Mouse (Mus musculus) intestine, embryonic 16.5 days (tissue): ENCODE data around the gene Ankar. TPM values are rescaled to one million over a fixed set of nuclear protein-coding genes. Genes with fewer than 3 reads are reported as not detected.
A peak's percentile ranks its signal among the peaks of the same experiment; 100 is the strongest.

Source experiments
- ATAC-seq: fragments of 200-750 bp; cut with Nextera tagmentation; 2 replicates; pipeline ENCODE4 v1.8.0; 2017; ENCODE audit warnings: moderate TSS enrichment, moderate library complexity
- H3K27ac ChIP-seq: fragments of 300-500 bp; sonication (generic); 2 replicates; pipeline ENCODE4 v1.5.1; 2014; ENCODE audit warnings: mild to moderate bottlenecking, low read length
- H3K27me3 ChIP-seq: fragments of 300-500 bp; sonication (generic); replicated peaks from 2 replicates; pipeline ENCODE4 v1.6.1; 2014; ENCODE audit warnings: low read length, control low read depth, mixed read lengths; ENCODE audit not compliant: control insufficient read depth, insufficient read depth
- H3K36me3 ChIP-seq: fragments of 300-500 bp; sonication (generic); 2 replicates; pipeline ENCODE4 v1.6.1; 2014; ENCODE audit warnings: low read length, control low read depth; ENCODE audit not compliant: control insufficient read depth, insufficient read depth
- H3K4me1 ChIP-seq: fragments of 300-500 bp; sonication (generic); 2 replicates; pipeline ENCODE4 v1.6.1; 2014; ENCODE audit warnings: low read length, control low read depth, mixed read lengths; ENCODE audit not compliant: control insufficient read depth, insufficient read depth
- H3K4me2 ChIP-seq: fragments of 300-500 bp; sonication (generic); 2 replicates; pipeline ENCODE4 v1.6.1; 2014; ENCODE audit warnings: low read depth, low read length, control low read depth
- H3K4me3 ChIP-seq: fragments of 300-500 bp; sonication (generic); 2 replicates; pipeline ENCODE4 v1.5.1; 2014; ENCODE audit warnings: mild to moderate bottlenecking, low read length
- H3K9ac ChIP-seq: fragments of 300-500 bp; sonication (generic); 2 replicates; pipeline ENCODE4 v1.6.1; 2014; ENCODE audit warnings: low read depth, low read length
- H3K9me3 ChIP-seq: fragments of 300-500 bp; sonication (generic); 2 replicates; pipeline ENCODE4 v1.6.1; 2016; ENCODE audit warnings: low read length, control low read depth; ENCODE audit not compliant: control insufficient read depth
- WGBS: fragments of 180-500 bp; shearing (Covaris S2); extraction: QIAGEN DNeasy Blood & Tissue Kit; methylation state at CpG from one replicate; pipeline ENCODE4 v1.1.7; 2014; 5-methylcytosine and 5-hydroxymethylcytosine counted together
- polyA plus RNA-seq: library from polyadenylated mRNA; unstranded; fragments of >200 nt; fragmentation: Nextera tagmentation; extraction: Ambion mirVana; gene quantifications from 2 replicates; pipeline ENCODE4 v1.2.1, GENCODE M21; 2015

Gene Ankar
- polyA plus RNA-seq, 1 experiment from 2014 or later: not detected

DNA sequence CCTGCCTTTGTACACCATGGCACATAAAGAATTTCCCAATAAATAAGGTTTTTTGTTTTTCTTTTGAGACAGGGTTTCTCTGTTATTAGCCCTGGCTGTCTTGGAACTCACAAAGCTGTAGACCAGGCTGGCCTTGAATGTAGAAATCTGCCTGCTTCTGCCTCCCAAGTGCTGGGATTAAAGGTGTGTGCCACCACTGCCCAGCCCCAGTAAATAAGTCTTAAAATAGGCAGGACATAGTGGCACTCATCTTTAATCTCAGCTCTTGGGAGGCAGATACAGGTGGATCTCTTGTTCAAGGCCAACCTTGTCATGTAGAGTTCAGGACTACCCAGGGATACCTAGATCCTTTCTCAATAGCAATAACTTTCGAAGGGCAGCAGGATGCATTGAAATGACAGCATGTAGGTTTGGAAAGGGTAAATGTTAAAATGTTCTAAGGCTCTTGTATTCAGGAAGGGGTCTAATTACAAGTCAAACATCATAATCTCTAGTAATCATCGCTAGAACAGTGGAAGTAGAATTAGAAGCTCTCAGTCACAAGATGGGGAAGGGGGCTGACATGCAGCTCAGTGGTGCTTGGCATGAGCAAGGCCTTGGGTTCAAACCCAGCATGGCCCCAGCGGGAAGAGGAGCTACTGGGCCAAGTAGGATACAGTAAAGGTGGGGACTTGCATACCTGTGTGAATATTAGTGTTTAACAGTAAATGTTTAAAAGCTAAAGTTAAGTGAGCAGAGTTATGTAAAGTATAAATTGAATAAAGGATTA, 15.4 kb upstream of the Ankar start:
- H3K9me3 ChIP-seq: no peaks in the 10 kb centered on the region
- H3K27ac ChIP-seq: no peak overlapping the region
- WGBS: 67% methylated on average over 3 of the region's 3 CpGs
- H3K4me1 ChIP-seq: peaks cover 9% of the 10 kb centered on the region
- peaks cover 5% of the 10 kb centered on the region for H3K36me3 ChIP-seq
- H3K4me2 ChIP-seq: no peak overlapping the region
- no peak overlapping the region for H3K4me3 ChIP-seq
- H3K27me3 ChIP-seq: no peaks in the 10 kb centered on the region
- no peak for ATAC-seq
- H3K9ac ChIP-seq: no peak overlapping the region

DNA sequence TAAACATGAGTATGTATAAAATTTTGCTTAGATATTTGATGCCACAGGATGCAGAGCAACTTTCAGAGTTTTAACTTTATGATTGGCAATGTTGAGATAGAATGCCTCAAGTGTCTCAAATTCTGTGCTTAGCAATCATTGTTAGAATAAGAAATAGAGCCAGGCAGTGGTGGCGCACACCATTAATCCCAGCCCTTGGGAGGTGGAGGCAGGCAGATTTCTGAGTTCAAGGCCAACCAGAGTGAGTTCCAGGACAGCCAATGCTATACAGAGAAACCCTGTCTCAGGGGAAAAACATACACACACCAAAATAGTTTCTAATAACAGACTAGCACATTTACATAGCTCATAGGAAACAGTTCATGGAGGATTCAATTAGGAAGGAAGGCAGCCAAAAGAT, 14.7 kb upstream of the Ankar start:
- H3K27me3 ChIP-seq: no peaks in the 10 kb centered on the region
- no peak for ATAC-seq
- WGBS: 86% methylated on average over 1 of the region's 1 CpGs
- peaks cover 5% of the 10 kb centered on the region for H3K36me3 ChIP-seq
- H3K27ac ChIP-seq: no peak overlapping the region
- no peak overlapping the region for H3K4me3 ChIP-seq
- H3K9ac ChIP-seq: no peak overlapping the region
- H3K4me2 ChIP-seq: no peak overlapping the region
- H3K4me1 ChIP-seq: peaks cover 9% of the 10 kb centered on the region
- H3K9me3 ChIP-seq: no peaks in the 10 kb centered on the region

DNA sequence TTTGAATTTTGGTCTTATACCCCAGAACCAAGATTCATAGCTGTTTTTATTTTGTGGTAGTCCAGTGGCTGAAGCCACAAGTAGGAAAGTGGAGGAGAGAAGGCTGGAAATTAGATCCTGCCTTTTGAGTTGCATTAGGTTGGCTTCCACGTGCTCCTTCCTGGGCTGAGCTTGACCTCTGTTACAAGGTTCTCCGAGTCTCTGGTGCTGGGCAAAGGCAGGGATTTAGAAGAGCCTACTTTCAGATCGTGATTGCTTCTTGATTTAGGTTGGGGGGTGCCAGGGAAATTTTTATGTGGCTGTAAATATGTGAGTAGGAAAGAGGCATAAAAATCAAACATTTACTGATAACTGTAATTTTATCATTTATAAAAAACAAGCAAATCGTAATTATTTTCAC, 14.2 kb upstream of the Ankar start:
- H3K9me3 ChIP-seq: no peaks in the 10 kb centered on the region
- no peak overlapping the region for H3K27ac ChIP-seq
- H3K27me3 ChIP-seq: no peaks in the 10 kb centered on the region
- 73% methylated on average over 4 of the region's 4 CpGs for WGBS
- H3K9ac ChIP-seq: no peak overlapping the region
- H3K4me1 ChIP-seq: peaks cover 9% of the 10 kb centered on the region
- peaks cover 5% of the 10 kb centered on the region for H3K36me3 ChIP-seq
- no peak for ATAC-seq
- H3K4me3 ChIP-seq: no peak overlapping the region
- H3K4me2 ChIP-seq: no peak overlapping the region

DNA sequence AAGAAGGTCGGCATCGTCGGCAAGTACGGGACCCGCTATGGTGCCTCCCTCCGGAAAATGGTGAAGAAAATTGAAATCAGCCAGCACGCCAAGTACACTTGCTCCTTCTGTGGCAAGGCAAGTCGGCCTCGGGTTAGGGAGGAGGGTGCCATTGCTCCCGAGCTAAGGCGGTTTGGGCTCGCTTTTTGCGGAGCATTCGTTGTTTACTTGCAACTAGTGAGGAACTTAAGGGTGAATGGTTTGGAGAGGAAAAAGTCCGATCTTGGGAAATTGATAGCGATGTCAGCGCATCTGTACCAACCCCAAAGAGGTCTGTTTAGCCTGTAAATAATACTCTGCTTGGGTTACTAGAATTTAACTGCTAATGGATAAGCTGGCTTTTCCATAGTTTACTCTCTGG, 11.3 kb upstream of the Ankar start:
- peaks cover 5% of the 10 kb centered on the region for H3K36me3 ChIP-seq
- under 1% methylated on average over 17 of the region's 17 CpGs for WGBS
- peak overlapping the region; percentile 80 for H3K9ac ChIP-seq
- H3K4me1 ChIP-seq: peaks cover 9% of the 10 kb centered on the region
- no peaks in the 10 kb centered on the region for H3K9me3 ChIP-seq
- peak overlapping the region; percentile 82 for H3K27ac ChIP-seq
- H3K4me2 ChIP-seq: peak overlapping the region; percentile 65
- no peaks in the 10 kb centered on the region for H3K27me3 ChIP-seq
- peak overlapping the region; percentile 66 for H3K4me3 ChIP-seq
- peak; percentile 45; the same call in 1 of the 2 replicates for ATAC-seq

DNA sequence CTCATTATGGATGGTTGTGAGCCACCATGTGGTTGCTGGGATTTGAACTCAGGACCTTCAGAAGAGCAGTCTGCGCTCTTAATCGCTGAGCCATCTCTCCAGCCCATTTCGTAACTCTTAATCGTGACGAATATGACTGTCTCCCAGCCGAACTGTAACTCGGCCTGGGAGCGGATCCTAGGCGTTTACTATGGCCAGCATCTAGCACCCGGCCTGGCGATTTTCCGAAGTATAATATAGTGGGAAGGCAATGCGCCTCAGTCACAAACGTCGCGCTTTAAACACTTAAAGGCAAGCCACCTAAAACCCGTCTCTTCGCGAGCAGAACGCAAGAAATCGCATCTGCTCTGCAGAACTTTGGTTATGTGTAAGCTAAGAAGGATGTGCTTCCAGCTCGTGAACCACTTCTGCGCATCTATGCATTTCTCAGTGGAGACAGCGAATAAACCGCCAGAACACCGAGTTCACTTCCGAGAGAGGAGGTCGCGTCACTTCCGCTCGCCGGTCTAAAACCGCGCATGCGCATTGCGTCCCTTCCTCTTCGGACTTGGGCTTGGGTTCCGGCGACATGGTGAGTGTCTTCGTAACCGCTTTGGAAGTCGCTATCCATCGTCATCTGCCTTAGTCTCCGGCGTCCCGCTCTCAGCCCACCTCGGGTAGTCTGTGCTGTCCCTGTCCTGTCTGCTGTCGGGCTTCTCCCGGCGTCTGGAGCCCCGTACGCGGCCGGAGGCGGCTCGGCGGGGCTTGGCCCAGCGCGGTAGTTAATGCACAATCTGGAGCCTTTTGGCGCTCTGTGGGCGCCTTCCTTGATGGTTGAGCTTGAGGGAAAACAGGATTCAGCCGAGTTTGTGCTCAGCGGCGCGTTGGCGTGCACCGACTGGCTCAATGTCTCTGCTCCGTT, 10.6 kb upstream of the Ankar start, which contains the start of gene Rpl37a:
Rpl37a (plus strand) TSS at position 538 of the 901 bp plus-strand sequence.
- 2% methylated on average over 68 of the region's 68 CpGs for WGBS
- Histone ChIP-seq H3K27me3 (no peaks in the 10 kb centered on the region), H3K27ac (peak within 1 kb of the TSS; percentile 93)

DNA sequence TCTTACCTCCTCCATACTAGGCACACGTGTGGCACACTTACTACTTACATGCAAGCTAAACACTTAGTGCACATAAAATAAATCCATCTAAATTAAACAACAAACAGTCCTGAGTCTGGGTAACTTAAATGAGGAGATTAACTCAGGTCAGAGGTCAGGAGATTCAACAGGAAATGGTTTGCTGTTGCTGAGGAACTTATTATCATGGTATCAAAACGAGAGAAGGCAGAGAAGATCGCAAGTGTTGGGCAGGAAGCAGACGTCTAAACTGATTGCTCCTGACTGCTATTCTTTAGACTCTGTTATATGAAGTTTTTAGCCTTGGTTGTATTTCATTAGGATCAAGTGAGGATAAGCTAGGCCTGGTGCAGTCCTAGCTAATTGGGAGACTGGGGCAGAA, 7.1 kb upstream of the Ankar start:
- peaks cover under 1% of the 10 kb centered on the region; the same call in 1 of the 2 replicates for H3K4me1 ChIP-seq
- no peaks in the 10 kb centered on the region for H3K27me3 ChIP-seq
- 47% methylated on average over 4 of the region's 4 CpGs for WGBS
- no peaks in the 10 kb centered on the region for H3K9me3 ChIP-seq
- H3K9ac ChIP-seq: no peak overlapping the region
- no peak overlapping the region for H3K27ac ChIP-seq
- H3K4me3 ChIP-seq: no peak overlapping the region
- no peak for ATAC-seq
- no peak overlapping the region for H3K4me2 ChIP-seq
- no peaks in the 10 kb centered on the region for H3K36me3 ChIP-seq

More for the DNA sequence above, 10.6 kb upstream of the Ankar start, which contains the start of gene Rpl37a:
- H3K9me3 ChIP-seq: no peaks in the 10 kb centered on the region
- peaks cover 5% of the 10 kb centered on the region for H3K36me3 ChIP-seq
- H3K4me2 ChIP-seq: peak within 1 kb of the TSS; percentile 67
- H3K9ac ChIP-seq: peak within 1 kb of the TSS; percentile 80
- peak; percentile 93 for ATAC-seq
- peak within 1 kb of the TSS; percentile 66 for H3K4me3 ChIP-seq
- peaks cover 9% of the 10 kb centered on the region for H3K4me1 ChIP-seq

DNA sequence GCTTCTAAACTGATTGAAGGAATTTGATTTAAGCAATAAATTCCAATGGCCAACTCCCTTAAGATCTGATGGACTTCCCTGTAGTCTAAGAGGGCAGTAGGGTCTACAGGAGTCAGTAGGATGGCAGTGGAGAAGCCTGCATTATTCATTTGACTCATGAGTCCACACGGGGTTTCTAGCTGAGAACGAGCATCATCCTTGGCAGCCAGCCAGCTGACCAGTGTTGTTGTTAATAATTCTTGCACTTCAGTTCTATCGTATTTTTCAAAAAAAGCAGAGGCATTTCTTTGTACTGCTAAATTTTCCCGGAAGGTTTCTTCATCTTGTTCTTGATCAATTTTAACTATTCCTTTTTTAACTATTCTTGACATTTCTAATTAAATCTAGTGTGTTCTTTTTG, 1.7 kb downstream of the Ankar start:
- H3K27me3 ChIP-seq: no peaks in the 10 kb centered on the region
- H3K4me1 ChIP-seq: no peaks in the 10 kb centered on the region
- ATAC-seq: no peak
- H3K27ac ChIP-seq: no peak overlapping the region
- no peaks in the 10 kb centered on the region for H3K9me3 ChIP-seq
- no peak overlapping the region for H3K4me2 ChIP-seq
- no peaks in the 10 kb centered on the region for H3K36me3 ChIP-seq
- WGBS: 38% methylated on average over 4 of the region's 4 CpGs
- no peak overlapping the region for H3K9ac ChIP-seq
- no peak overlapping the region for H3K4me3 ChIP-seq

DNA sequence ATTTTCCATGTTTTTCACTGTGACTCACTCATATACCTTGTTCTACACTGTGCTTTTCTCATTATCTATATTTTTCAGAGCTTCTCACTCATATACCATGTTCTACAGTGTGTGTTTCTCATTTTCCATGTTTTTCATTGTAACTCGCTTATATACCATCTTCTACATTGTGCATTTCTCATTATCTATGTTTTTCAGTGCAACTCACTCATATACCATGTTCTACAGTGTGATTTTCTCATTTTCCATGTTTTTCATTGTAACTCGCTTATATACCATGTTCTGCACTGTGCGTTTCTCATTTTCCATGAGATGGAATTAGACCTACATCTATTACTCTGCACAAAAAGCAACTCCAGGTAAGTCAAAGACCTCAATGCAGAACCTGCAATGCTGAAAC, 4.1 kb downstream of the Ankar start:
- no peak overlapping the region for H3K9ac ChIP-seq
- ATAC-seq: no peak
- no peaks in the 10 kb centered on the region for H3K27me3 ChIP-seq
- no peaks in the 10 kb centered on the region for H3K9me3 ChIP-seq
- H3K36me3 ChIP-seq: no peaks in the 10 kb centered on the region
- no peak overlapping the region for H3K27ac ChIP-seq
- WGBS: 58% methylated on average over 3 of the region's 3 CpGs
- no peaks in the 10 kb centered on the region for H3K4me1 ChIP-seq
- H3K4me3 ChIP-seq: no peak overlapping the region
- no peak overlapping the region for H3K4me2 ChIP-seq

DNA sequence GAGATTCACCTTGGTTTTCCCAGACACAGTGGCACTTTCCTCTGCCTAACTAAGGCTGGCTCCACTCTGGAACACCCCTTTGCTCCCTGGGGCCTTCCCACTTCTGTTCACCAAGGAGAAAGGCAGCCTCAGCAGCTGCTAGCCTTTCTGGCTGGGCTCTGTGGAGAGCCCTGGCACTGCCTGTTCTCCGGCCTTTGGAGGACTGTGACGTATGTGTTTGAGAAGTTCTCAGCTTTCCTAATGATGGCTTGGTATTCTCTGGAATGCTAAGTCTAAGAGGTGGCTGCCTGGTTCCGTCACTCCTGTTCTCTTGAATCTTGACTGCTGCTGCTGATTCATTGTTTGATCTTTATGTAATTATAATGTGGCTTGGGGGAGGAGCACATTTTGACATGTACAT, 27.3 kb downstream of the Ankar start:
- Histone ChIP-seq H3K27me3 (no peaks in the 10 kb centered on the region), H3K4me3 (no peak overlapping the region), H3K4me2 (no peak overlapping the region), H3K9me3 (no peaks in the 10 kb centered on the region), H3K27ac (no peak overlapping the region), H3K9ac (no peak overlapping the region), H3K36me3 (no peaks in the 10 kb centered on the region), H3K4me1 (no peaks in the 10 kb centered on the region)
- WGBS: 49% methylated on average over 3 of the region's 3 CpGs
- no peak for ATAC-seq
